ENCODE assay signal across 9 mouse cellular contexts in genomic region chr16:90418661-90419060, GRCm38 (mm10). TPM values are rescaled to one million over a fixed set of nuclear protein-coding genes. Genes with fewer than 3 reads are reported as not detected.
DNase-seq lines count a peak whose midpoint lies in the region; ATAC-seq lines count a peak whose summit lies in the region.
"Had no signal": no experiment of that assay in that cellular context is flagged by ENCODE, and none has a peak within 500 bp of the region (broad histone marks: within the 10 kb centered on the region; RNA-seq: fewer than 3 reads in every experiment).

No protein-coding gene starts in this region.

- peak; percentile 39 to 50 for DNase-seq in cerebellum, postnatal 10 days
- no peak for DNase-seq in cerebellum, postnatal 25 days
- peak; percentile 76 for DNase-seq in ZHBTc4 (ENCODE audit: low read depth, low spot score)
- peak; percentile 70 for DNase-seq in forelimb bud, embryonic 11.5 days (ENCODE audit: low read depth, low spot score)
- no peak for DNase-seq in urinary bladder, postnatal 10 days (ENCODE audit: low spot score)
- DNase-seq in cerebellum, postnatal 4 days (ENCODE audit: low spot score in 2 of 2): no peak

- H3K9ac ChIP-seq in midbrain, embryonic 12.5 days (replicated peaks): no peak overlapping the region; the same call in 1 of the 2 replicates
- H3K9ac ChIP-seq: liver, embryonic 14.5 days had no signal

- peak overlapping the region; percentile 46; the same call in 1 of the 2 replicates for H3K27ac ChIP-seq in midbrain, embryonic 12.5 days (replicated peaks)
- H3K27ac ChIP-seq: liver, embryonic 14.5 days had no signal

- peak overlapping the region; percentile 32 for H3K4me2 ChIP-seq in midbrain, embryonic 12.5 days (replicated peaks)

- peaks cover 2% of the 10 kb centered on the region; the same call in 1 of the 2 replicates for H3K9me3 ChIP-seq in midbrain, embryonic 12.5 days

- ATAC-seq in midbrain, embryonic 12.5 days (ENCODE audit: low FRiP score, low read depth): peak; percentile 68
- no peak for ATAC-seq in megakaryocyte, adult 5-6 weeks (ENCODE audit: poor library complexity, severe bottlenecking)

- peaks cover 4% of the 10 kb centered on the region; the same call in 1 of the 2 replicates for H3K36me3 ChIP-seq in midbrain, embryonic 12.5 days

- WGBS in midbrain, embryonic 12.5 days: 3% methylated on average over 12 of the region's 12 CpGs

- peaks cover 5% of the 10 kb centered on the region; the same call in 1 of the 2 replicates for H3K27me3 ChIP-seq in midbrain, embryonic 12.5 days

- H3K4me1 ChIP-seq in midbrain, embryonic 12.5 days: peaks cover 52% of the 10 kb centered on the region

- no peak overlapping the region for H3K4me3 ChIP-seq in midbrain, embryonic 12.5 days

RNA-seq across cellular contexts. Expression of gene Hunk, which starts 32.8 kb away (rescaled TPM):
- 15.0 and 15.7 TPM in 2 replicates for polyA plus RNA-seq in midbrain, embryonic 12.5 days (2016; fragmentation: Nextera tagmentation; extraction: Ambion mirVana)
- total RNA-seq in megakaryocyte, adult 5-6 weeks (2015): not detected in 2 replicates
- total RNA-seq in megakaryocyte, adult 5-6 weeks (2017): 0.04 TPM in 1 of 2 replicates, not detected in the other

Comparison
In these comparisons a context has a peak if more than half of its experiments do, and no peak if none do; other contexts are left out.
1. DNase-seq: peak in cerebellum, postnatal 10 days (2 of 2), ZHBTc4 (single experiment) and forelimb bud, embryonic 11.5 days (single experiment); none in cerebellum, postnatal 25 days (0 of 2), urinary bladder, postnatal 10 days (single experiment) and cerebellum, postnatal 4 days (0 of 2).